Mouse (Mus musculus): Measurements from ENCODE around the gene Washc3. TPM values are rescaled to one million over a fixed set of nuclear protein-coding genes. Genes with fewer than 3 reads are reported as not detected.

The Washc3 gene
- polyA plus RNA-seq, 1 experiment from 2014 or later, result 75.2 TPM

DNA sequence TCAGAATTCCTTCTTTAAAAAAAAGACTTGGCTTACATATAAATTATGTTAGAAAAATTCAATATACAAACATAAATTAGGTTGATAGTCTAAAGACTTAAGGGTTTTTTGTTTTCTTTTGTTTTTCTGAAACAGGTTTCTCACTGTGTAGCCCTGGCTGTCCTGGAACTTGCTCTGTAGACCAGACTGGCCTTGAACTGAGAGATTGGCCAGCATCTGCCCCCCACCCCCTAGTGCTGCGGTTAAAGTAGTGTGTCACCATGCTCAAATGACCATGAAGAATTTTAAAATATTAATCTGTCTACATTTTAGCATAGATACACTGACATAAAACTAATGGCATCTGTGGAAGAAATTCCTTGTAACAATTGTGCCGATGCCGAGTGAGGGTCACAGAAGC lies 17.3 kb downstream of the Washc3 start:
- no peaks in the 10 kb centered on the region for H3K4me1 ChIP-seq (ENCODE audit: insufficient read depth, low read depth, low read length)
- no peak for TF ChIP-seq CTCF (IDR thresholded peaks at IDR 0.05)
- TF ChIP-seq EP300 (IDR thresholded peaks at IDR 0.05), result no peak
- H3K4me2 ChIP-seq (replicated peaks; ENCODE audit: low read depth, low read length), result no peak overlapping the region
- over 99% methylated on average over 3 of the region's 3 CpGs for WGBS
- no peak overlapping the region for H3K27ac ChIP-seq (ENCODE audit: low read length)
- no peak overlapping the region for H3K4me3 ChIP-seq (ENCODE audit: low read depth, low read length)
- H3K9ac ChIP-seq (replicated peaks; ENCODE audit: low read depth), result no peak overlapping the region
- H3K9me3 ChIP-seq (ENCODE audit: low read length), result no peaks in the 10 kb centered on the region
- DNase-seq (ENCODE audit: low spot score) (no peak), ATAC-seq (no peak)
- H3K36me3 ChIP-seq (ENCODE audit: insufficient read depth, low read length), result 0 out of 2 replicates have a peak, but pooled peaks cover 3% of the 10 kb centered on the region
- H3K27me3 ChIP-seq (replicated peaks; ENCODE audit: insufficient read depth, low read length), result no peaks in the 10 kb centered on the region

DNA sequence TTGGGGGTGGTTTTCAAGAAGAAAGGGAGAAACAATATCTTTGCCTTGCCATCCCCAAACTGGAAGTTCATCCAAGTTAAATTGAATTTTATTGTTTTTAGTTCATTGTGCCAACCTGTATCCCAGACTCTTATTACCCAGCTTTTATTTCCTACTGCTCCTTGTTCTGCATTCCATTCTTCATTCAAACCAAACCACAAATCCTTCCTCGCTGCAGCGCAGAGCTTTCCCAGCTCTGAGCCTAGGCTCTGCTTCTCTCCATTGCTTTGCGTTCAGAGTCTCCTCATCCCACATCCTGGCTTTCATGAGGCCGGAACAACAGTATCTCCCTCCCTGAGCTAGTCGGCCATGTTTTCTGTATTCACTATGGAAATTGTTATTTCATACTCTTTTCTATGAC lies 20.8 kb downstream of the Washc3 start:
- DNase-seq (ENCODE audit: low spot score) (no peak), ATAC-seq (no peak)
- no peak overlapping the region for H3K4me2 ChIP-seq (replicated peaks; ENCODE audit: low read depth, low read length)
- no peak overlapping the region for H3K9ac ChIP-seq (replicated peaks; ENCODE audit: low read depth)
- no peak for TF ChIP-seq CTCF (IDR thresholded peaks at IDR 0.05)
- no peak for TF ChIP-seq EP300 (IDR thresholded peaks at IDR 0.05)
- H3K4me3 ChIP-seq (ENCODE audit: low read depth, low read length), result no peak overlapping the region
- 91% methylated on average over 5 of the region's 5 CpGs for WGBS
- H3K27me3 ChIP-seq (replicated peaks; ENCODE audit: insufficient read depth, low read length), result no peaks in the 10 kb centered on the region
- H3K9me3 ChIP-seq (ENCODE audit: low read length), result no peaks in the 10 kb centered on the region
- no peak overlapping the region for H3K27ac ChIP-seq (ENCODE audit: low read length)
- H3K36me3 ChIP-seq (ENCODE audit: insufficient read depth, low read length), result 0 out of 2 replicates have a peak, but pooled peaks cover 3% of the 10 kb centered on the region
- no peaks in the 10 kb centered on the region for H3K4me1 ChIP-seq (ENCODE audit: insufficient read depth, low read depth, low read length)

DNA sequence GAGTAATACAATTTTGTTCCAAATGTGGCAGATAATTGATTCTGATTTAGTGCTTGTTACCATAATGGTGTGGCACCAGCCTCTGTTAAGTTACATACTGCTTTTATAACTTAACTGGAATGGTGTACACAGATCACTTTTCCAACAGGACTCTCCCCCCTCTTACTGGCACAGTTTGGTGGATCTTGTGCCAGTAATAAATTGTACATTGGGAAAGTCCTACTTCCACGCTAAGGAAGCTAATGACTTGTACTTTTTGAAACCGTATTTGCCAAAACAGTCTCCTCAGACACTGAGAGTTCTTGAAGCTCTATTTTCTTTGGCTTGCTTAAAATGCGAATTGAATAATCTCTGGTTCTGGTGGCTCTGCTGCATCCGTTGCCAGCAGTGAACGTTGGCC lies 24.5 kb downstream of the Washc3 start:
- DNase-seq (ENCODE audit: low spot score), result no peak
- 82% methylated on average over 5 of the region's 5 CpGs for WGBS
- TF ChIP-seq EP300 (IDR thresholded peaks at IDR 0.05) (no peak), CTCF (IDR thresholded peaks at IDR 0.05) (no peak)

DNA sequence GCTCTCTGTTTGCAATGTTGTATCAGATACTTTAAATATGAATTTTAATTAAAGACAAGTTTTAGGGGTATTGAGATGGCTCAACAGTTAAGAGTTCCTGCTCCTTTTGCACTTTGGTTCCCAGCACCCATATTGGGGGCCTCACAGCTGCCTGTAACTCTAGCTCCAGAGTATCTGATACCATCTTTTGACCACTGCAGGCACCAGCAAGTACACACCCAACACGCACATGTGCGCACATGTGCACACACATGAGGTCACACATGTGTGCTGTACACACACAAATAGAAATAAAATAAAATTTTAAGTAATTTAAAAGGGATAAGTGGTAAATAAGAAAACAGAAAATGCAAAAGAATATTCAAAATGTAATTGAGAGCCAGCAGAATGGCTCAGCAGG lies 27.1 kb downstream of the Washc3 start:
- Histone ChIP-seq H3K4me3 (ENCODE audit: low read depth, low read length) (no peak overlapping the region), H3K4me1 (ENCODE audit: insufficient read depth, low read depth, low read length) (no peaks in the 10 kb centered on the region), H3K9ac (replicated peaks; ENCODE audit: low read depth) (no peak overlapping the region), H3K9me3 (ENCODE audit: low read length) (no peaks in the 10 kb centered on the region), H3K4me2 (replicated peaks; ENCODE audit: low read depth, low read length) (no peak overlapping the region), H3K27ac (ENCODE audit: low read length) (no peak overlapping the region), H3K27me3 (replicated peaks; ENCODE audit: insufficient read depth, low read length) (no peaks in the 10 kb centered on the region), H3K36me3 (ENCODE audit: insufficient read depth, low read length) (no peaks in the 10 kb centered on the region; the same call in 1 of the 2 replicates)
- TF ChIP-seq EP300 (IDR thresholded peaks at IDR 0.05) (no peak), CTCF (IDR thresholded peaks at IDR 0.05) (no peak)
- no peak for DNase-seq (ENCODE audit: low spot score)
- no peak for ATAC-seq
- WGBS, result 97% methylated on average over 2 of the region's 2 CpGs

More for the DNA sequence above, 24.5 kb downstream of the Washc3 start:
- H3K27ac ChIP-seq (ENCODE audit: low read length), result no peak overlapping the region
- H3K9ac ChIP-seq (replicated peaks; ENCODE audit: low read depth), result no peak overlapping the region
- no peaks in the 10 kb centered on the region for H3K9me3 ChIP-seq (ENCODE audit: low read length)
- H3K4me3 ChIP-seq (ENCODE audit: low read depth, low read length), result no peak overlapping the region
- H3K36me3 ChIP-seq (ENCODE audit: insufficient read depth, low read length), result peaks cover 3% of the 10 kb centered on the region; the same call in 1 of the 2 replicates
- no peak for ATAC-seq
- H3K27me3 ChIP-seq (replicated peaks; ENCODE audit: insufficient read depth, low read length), result no peaks in the 10 kb centered on the region
- H3K4me2 ChIP-seq (replicated peaks; ENCODE audit: low read depth, low read length), result no peak overlapping the region
- H3K4me1 ChIP-seq (ENCODE audit: insufficient read depth, low read depth, low read length), result no peaks in the 10 kb centered on the region

DNA sequence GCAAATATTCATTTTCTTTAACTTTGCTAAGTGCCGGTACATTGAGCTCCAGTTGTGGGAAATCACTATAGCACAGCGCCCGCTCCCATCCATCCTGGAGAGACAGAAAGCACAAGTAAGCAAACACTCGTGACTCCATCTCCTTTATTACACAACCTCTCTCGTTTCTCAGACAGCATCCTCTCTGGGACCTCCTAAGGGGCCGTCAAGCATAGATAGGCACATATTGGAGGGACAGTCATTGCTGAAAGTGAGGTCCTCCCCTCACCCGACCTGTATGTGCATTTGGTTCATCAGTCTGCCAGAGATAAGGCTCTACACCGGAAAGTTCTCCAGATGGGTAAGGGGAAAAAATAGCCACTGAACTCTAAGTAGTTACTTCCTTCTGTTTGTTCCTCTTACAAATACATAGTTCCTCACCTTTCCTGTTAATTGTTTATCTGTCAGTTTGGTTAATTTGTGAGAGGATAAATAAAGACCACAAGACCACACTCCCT lies 27.7 kb downstream of the Washc3 start:
- no peak for DNase-seq (ENCODE audit: low spot score)
- 44% methylated on average over 8 of the region's 8 CpGs for WGBS
- H3K4me2 ChIP-seq (replicated peaks; ENCODE audit: low read depth, low read length), result no peak overlapping the region
- no peaks in the 10 kb centered on the region for H3K9me3 ChIP-seq (ENCODE audit: low read length)
- H3K4me1 ChIP-seq (ENCODE audit: insufficient read depth, low read depth, low read length), result no peaks in the 10 kb centered on the region
- TF ChIP-seq CTCF (IDR thresholded peaks at IDR 0.05), result no peak
- no peak for TF ChIP-seq EP300 (IDR thresholded peaks at IDR 0.05)
- no peak overlapping the region for H3K4me3 ChIP-seq (ENCODE audit: low read depth, low read length)
- no peak overlapping the region for H3K27ac ChIP-seq (ENCODE audit: low read length)
- no peaks in the 10 kb centered on the region for H3K27me3 ChIP-seq (replicated peaks; ENCODE audit: insufficient read depth, low read length)
- no peak for ATAC-seq
- no peaks in the 10 kb centered on the region; the same call in 1 of the 2 replicates for H3K36me3 ChIP-seq (ENCODE audit: insufficient read depth, low read length)
- H3K9ac ChIP-seq (replicated peaks; ENCODE audit: low read depth), result no peak overlapping the region

DNA sequence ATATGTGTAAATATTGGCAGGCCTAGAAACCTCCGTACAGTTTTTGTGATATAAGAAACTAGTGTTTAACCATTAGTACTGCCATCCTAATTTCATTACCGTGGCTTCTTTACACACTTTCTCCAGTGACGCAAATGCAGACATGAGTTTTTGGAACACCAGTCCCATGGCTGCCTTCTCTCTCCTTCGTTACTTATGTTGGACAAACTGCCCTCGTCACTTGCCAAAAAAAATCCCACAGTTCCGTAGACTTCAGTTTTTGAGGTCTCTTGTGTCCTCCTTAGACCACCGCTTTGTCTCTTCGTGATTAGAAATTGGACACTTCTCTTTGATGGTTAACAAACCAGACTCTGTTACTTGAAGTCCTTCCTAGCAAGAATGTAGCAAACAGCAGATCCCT lies 30.8 kb downstream of the Washc3 start:
- no peaks in the 10 kb centered on the region for H3K4me1 ChIP-seq (ENCODE audit: insufficient read depth, low read depth, low read length)
- H3K27ac ChIP-seq (ENCODE audit: low read length), result no peak overlapping the region

DNA sequence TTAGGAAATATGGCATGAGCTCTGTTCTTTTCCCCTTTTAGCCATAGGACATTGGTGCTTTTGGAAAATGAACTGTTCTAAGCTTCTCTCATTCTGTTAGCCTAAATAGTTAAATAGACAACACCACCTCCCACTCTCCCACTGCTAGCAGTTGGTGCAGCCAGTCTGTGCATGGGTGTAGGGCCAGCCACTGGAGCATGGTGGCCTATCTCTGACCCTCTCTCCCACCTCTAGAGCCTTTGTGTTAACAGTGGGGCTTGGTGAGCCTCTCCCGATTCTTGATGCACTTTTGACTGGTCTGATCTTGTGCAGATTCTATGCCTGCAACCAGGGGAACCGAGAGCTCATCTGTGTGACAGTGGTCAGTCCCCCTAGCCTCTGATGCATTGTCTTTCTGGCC lies 31.9 kb downstream of the Washc3 start:
- H3K27ac ChIP-seq (ENCODE audit: low read length), result no peak overlapping the region
- DNase-seq (ENCODE audit: low spot score), result no peak
- WGBS, result 92% methylated on average over 2 of the region's 2 CpGs

More for the DNA sequence above, 30.8 kb downstream of the Washc3 start:
- Histone ChIP-seq H3K4me2 (replicated peaks; ENCODE audit: low read depth, low read length) (no peak overlapping the region), H3K9me3 (ENCODE audit: low read length) (no peaks in the 10 kb centered on the region), H3K9ac (replicated peaks; ENCODE audit: low read depth) (no peak overlapping the region), H3K36me3 (ENCODE audit: insufficient read depth, low read length) (peaks cover 8% of the 10 kb centered on the region), H3K4me3 (ENCODE audit: low read depth, low read length) (no peak overlapping the region), H3K27me3 (replicated peaks; ENCODE audit: insufficient read depth, low read length) (no peaks in the 10 kb centered on the region)
- ATAC-seq (no peak), DNase-seq (ENCODE audit: low spot score) (no peak)
- TF ChIP-seq CTCF (IDR thresholded peaks at IDR 0.05), result no peak
- no peak for TF ChIP-seq EP300 (IDR thresholded peaks at IDR 0.05)
- 87% methylated on average over 8 of the region's 8 CpGs for WGBS

More for the DNA sequence above, 31.9 kb downstream of the Washc3 start:
- no peaks in the 10 kb centered on the region for H3K4me1 ChIP-seq (ENCODE audit: insufficient read depth, low read depth, low read length)
- H3K36me3 ChIP-seq (ENCODE audit: insufficient read depth, low read length), result peaks cover 8% of the 10 kb centered on the region
- no peak overlapping the region for H3K4me3 ChIP-seq (ENCODE audit: low read depth, low read length)
- H3K27me3 ChIP-seq (replicated peaks; ENCODE audit: insufficient read depth, low read length), result no peaks in the 10 kb centered on the region
- TF ChIP-seq CTCF (IDR thresholded peaks at IDR 0.05), result no peak
- TF ChIP-seq EP300 (IDR thresholded peaks at IDR 0.05), result no peak
- no peaks in the 10 kb centered on the region for H3K9me3 ChIP-seq (ENCODE audit: low read length)
- no peak overlapping the region for H3K4me2 ChIP-seq (replicated peaks; ENCODE audit: low read depth, low read length)
- no peak overlapping the region for H3K9ac ChIP-seq (replicated peaks; ENCODE audit: low read depth)
- ATAC-seq, result no peak
